Mouse (Mus musculus): ENCODE measurements around the gene Ryr2.

DNA sequence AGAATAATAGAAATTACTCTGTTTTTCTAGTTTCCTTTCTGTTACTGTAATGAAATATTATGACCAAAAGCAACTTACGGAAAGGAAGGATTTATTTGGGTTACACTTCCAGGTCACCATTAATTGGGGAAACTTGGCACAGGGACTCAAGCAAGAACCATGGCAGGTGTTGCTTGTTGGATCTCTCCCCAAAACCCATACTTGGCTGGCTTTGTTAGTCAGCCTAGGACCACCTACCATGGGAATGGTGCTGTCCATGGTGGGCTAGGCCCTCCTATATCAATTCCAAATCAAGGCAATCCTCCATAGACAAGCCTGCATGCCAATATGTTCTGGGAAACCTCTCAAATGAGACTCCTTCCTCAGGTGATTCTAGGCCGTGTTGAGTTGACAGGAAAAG lies 237.3 kb downstream of the Ryr2 start:
- TF ChIP-seq CTCF (IDR thresholded peaks at IDR 0.05; ENCODE audit: control insufficient read depth, insufficient read depth, insufficient replicate concordance, low read depth, low read length) (no peak), POLR2A (IDR thresholded peaks at IDR 0.05; ENCODE audit: control insufficient read depth, low read depth, low read length) (no peak)
